Mouse (Mus musculus) forelimb bud, embryonic 11.5 days (tissue): ENCODE measurements around the gene Opa3.

Experiments
- DNase-seq: peaks from one replicate; pipeline ENCODE4 v3.0.0-alpha.2; 2012; ENCODE audit warnings: low read depth, low spot score

Opa3 gene

GRCm38 (mm10) chr7:19214940-19215339 is 13.2 kb upstream of the Opa3 start:
- DNase-seq, result no peak

GRCm38 (mm10) chr7:19217492-19217891 is 10.6 kb upstream of the Opa3 start:
- peak; percentile 91 for DNase-seq

GRCm38 (mm10) chr7:19217944-19218343 is 10.2 kb upstream of the Opa3 start:
- DNase-seq, result no peak

GRCm38 (mm10) chr7:19220061-19220460 is 8.1 kb upstream of the Opa3 start:
- no peak for DNase-seq

GRCm38 (mm10) chr7:19222189-19222588 is 5.9 kb upstream of the Opa3 start:
- DNase-seq, result no peak

GRCm38 (mm10) chr7:19222875-19223274 is 5.3 kb upstream of the Opa3 start:
- DNase-seq, result no peak

GRCm38 (mm10) chr7:19224933-19225332 is 3.2 kb upstream of the Opa3 start:
- no peak for DNase-seq

GRCm38 (mm10) chr7:19226817-19227797 is 1.0 kb upstream of the Opa3 start:
- DNase-seq, result no peak

GRCm38 (mm10) chr7:19228793-19229148 is 637 bp downstream of the Opa3 start:
- DNase-seq, result no peak

- no peak for DNase-seq
These were observed 1.3 kb downstream of the Opa3 start for GRCm38 (mm10) chr7:19229404-19229803.

- DNase-seq, result no peak
These were observed 2.0 kb downstream of the Opa3 start for GRCm38 (mm10) chr7:19230041-19230580.

GRCm38 (mm10) chr7:19230899-19231298 is 2.8 kb downstream of the Opa3 start:
- no peak for DNase-seq

GRCm38 (mm10) chr7:19231849-19232248 is 3.7 kb downstream of the Opa3 start:
- no peak for DNase-seq

GRCm38 (mm10) chr7:19234652-19235051 is 6.5 kb downstream of the Opa3 start:
- no peak for DNase-seq

GRCm38 (mm10) chr7:19235092-19235671 is 7.0 kb downstream of the Opa3 start:
- DNase-seq, result no peak

GRCm38 (mm10) chr7:19236411-19236810 is 8.3 kb downstream of the Opa3 start:
- no peak for DNase-seq

- DNase-seq, result no peak
These were observed 10.2 kb downstream of the Opa3 start for GRCm38 (mm10) chr7:19238344-19238743.

GRCm38 (mm10) chr7:19239423-19239822 is 11.3 kb downstream of the Opa3 start:
- peak; percentile 91 for DNase-seq

GRCm38 (mm10) chr7:19239986-19240385 is 11.9 kb downstream of the Opa3 start:
- no peak for DNase-seq

GRCm38 (mm10) chr7:19240905-19241463 is 12.8 kb downstream of the Opa3 start:
- DNase-seq, result no peak

- no peak for DNase-seq
These were observed 13.9 kb downstream of the Opa3 start for GRCm38 (mm10) chr7:19242005-19242404.

- DNase-seq, result no peak
These were observed 15.7 kb downstream of the Opa3 start for GRCm38 (mm10) chr7:19243858-19244257.
